ENCODE assay signal across 1 mouse cellular context in genomic region chr4:46195781-46196487, GRCm38 (mm10).
A peak's percentile ranks its signal among the peaks of the same experiment; 100 is the strongest.
TF ChIP-seq lines count a peak whose summit lies in the region.

Xpa (minus strand) TSS chr4:46196311.

TF ChIP-seq in CH12.LX, 34 proteins besides CTCF, POLR2A, EP300 and RAD21 (continued from another document):
- TF ChIP-seq MXI1 (IDR thresholded peaks at IDR 0.05; ENCODE audit: low read depth, low read length) (no peak), TBP (conservative IDR thresholded peaks at IDR 0.05; ENCODE audit: low read depth, low read length) (0 out of 2 replicates have a peak, but pooled peaks have one; percentile 60)
